Mouse (Mus musculus) natural killer cell, adult 2 months (primary cell): ENCODE results near the gene Pank1.

Experiments
- DNase-seq, 2 experiments: peaks; one replicate each; pipeline ENCODE4 v3.0.0; 2022; ENCODE audit warnings: low spot score in 2 of 2

Pank1 gene

GRCm38 (mm10) chr19:34879624-34880023 is 369 bp upstream of the Pank1 start:
- DNase-seq: no peak

DNA sequence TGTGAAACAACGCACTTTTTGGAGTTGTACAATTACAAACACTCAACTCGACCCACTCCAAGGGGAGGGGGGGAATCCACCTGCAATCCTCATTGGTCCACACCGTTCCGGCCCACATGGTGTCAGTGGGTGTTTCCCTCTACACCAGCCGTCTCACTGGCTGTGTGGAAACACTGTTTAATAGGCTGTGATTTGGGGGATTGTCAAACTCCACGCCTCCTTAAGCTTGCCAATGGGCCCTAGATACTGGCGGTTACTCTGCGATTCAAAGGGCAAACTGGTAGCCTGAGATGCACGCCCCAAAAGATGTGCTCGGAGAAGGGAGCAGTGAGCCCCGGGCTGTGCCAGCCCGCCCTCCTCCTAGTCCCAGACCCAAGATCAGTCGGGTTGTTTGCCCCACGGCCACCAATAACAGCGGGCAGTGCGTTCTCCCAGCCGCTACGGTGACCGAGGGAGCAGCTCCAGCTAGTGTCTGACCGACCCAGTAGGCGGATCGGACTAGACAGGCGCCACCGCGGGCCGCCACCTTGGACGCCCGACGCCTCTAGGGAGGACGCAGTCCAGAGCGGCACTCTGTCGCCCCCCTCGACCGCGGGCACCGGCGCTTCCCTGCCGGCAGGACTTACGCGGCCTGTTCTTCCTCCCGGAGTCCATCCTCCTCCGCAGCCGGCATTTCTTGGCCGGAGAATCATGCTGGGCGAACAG is 1.2 kb downstream of the Pank1 start:
- peak; percentile 77 to 82 for DNase-seq

DNA sequence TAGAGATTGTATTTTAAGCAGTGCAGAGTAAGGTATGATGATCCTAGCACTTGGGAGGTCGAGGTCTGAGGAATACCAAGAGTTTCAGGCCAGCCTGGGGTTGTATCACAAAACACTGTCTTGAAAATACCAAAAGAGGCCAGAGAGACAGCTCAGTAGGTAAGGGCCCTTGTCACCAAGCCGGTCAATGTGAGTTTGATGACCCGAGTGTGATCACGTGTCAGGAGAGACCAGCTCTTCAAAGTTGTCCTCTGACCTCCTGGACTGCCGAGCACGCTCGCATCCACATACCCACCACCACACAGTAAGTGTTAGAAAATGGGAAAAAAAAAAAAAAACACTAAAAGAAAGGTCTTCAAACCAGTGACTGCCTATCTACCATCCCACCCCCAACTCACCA is 2.6 kb downstream of the Pank1 start:
- DNase-seq: no peak

DNA sequence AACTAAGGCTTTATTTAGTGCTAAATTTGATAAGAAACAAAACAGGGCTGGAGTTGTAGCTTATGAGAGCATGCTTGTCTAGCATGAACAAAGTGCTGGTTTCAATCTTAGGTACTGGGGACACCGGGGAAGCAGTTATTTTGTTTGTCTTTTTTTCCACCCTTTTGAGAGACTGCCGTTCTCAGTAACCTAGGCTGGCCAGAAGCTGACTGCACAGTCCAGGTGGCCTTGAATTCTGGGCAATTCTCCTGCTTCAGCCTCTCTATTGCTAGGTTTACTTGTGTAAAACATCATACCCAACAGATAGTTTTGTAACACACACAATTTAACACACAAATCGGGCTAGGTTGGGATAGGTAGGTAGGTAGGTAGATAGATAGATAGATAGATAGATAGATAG is 9.9 kb downstream of the Pank1 start:
- no peak for DNase-seq

DNA sequence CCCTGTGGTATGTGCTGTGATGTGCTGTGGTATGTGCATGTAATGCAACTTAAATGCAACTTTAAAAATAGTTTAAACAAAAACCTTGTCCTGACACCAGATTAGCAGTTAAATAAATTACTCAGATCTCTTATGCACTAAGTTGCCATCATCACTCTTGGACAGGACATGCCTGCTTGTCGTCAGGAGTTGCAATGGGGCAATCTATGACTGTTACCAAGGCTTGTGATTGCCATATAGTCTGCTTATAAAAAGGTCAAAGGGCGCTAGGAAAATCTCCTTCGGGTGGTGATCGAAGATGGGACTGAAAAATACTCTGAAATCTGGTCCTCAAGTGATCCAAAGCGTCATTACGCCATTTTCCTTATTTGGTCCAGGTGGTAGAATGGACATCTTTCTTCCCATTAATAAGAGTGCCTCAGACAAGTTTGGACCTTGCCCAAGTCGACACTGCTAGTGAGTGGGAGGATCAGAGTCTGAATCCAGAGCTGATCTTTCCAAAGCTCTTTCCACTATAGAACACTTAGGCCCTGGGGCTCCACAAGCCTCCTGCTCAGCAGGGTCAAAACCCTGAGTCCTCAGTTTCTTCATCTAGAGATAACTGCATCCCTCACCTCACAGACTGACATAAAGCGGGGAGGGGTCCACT is 11.0 kb downstream of the Pank1 start:
- no peak for DNase-seq

- no peak for DNase-seq
Measured at GRCm38 (mm10) chr19:34863737-34864136, 15.5 kb downstream of the Pank1 start.

DNA sequence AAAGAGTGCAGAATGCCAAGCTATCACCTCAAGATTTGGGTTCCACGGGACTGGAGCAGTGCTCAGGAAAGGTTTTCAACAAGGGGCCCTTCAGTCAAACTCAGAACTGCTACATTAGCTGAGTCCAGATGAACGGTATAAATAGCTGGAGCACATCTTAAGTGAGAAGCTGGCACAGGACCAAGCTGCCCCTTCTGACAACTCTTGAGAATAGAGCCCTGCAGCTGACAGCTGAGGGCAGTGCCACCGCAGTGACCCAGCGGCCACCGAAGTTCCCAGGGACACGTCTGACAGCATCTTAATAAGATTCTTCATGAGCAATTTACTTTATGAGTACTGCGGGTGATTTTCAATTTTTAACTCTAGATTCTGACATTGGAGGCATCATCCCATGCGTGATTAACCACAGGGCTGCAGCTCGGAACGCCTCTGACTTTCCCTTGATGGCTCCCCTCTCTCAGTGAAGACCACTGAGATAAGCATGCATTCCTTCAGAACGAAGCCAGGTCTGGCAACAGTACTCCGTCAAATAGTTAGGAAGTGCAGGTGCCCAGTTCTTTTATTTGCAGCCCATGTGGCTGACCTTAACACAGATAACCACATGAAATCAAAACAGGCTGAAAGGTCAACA is 23.1 kb downstream of the Pank1 start:
- DNase-seq: no peak

DNA sequence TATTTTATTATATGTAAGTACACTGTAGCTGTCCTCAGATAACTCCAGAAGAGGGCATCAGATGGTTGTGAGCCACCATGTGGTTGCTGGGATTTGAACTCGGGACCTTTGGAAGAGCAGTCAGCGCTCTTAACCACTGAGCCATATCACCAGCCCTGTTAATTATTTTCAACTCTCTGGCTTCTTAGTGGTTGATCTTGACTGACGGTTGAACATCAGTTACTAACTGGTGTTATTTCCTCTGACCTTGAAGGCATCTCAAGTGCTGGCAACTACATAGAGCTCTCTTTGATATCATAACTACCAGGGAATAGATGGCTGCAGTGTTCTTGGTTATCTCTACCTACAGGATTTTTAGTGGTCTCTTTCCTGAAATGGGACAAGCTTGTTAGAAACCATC is 28.1 kb downstream of the Pank1 start:
- no peak for DNase-seq

- no peak for DNase-seq
Measured at GRCm38 (mm10) chr19:34849426-34849825, 29.8 kb downstream of the Pank1 start.

- DNase-seq: no peak
Measured at GRCm38 (mm10) chr19:34848164-34848563, 31.1 kb downstream of the Pank1 start.

DNA sequence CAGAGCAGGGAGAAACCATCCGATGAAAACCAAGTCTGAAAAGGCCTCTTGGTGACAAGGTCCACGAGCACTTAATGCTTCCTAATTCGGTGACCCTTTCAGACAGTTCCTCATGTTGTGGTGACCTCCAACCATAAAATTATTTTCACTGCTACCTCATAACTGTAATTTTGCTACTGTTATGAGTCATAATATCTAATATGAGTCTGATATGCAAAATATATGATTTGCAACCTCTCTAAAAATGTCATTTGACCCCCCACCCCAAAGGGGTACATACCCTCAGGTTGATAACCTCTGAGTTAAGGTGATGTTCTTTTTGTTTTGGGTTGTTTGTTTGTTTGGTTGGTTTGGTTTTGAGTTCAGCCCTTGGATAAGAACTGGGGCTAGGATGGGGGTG is 32.2 kb downstream of the Pank1 start:
- DNase-seq: no peak

GRCm38 (mm10) chr19:34846508-34847038 is 32.7 kb downstream of the Pank1 start:
- peak in 1 of 2 experiments; percentile 13 for DNase-seq

DNA sequence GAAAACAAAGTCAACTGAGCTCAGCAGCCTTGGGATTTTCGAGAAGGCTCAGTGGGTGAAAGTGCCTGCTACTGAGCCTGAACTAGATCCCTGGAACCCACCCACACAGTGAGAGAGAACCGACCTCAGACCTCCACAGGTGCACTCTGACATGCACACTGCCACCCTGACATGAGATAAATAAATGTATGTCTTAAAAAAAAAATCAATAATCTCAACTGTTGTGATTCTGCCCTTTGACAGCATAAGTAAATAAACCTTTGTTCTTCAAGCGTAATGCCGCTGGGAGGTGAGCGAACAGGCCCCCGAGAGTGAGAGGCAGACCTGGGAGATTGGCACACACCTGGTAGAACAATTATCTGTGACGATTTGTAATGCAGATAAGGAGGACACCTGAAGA is 33.2 kb downstream of the Pank1 start:
- DNase-seq: peak in 1 of 2 experiments; percentile 16

- DNase-seq: no peak
Measured at GRCm38 (mm10) chr19:34845331-34845730, 33.9 kb downstream of the Pank1 start.

DNA sequence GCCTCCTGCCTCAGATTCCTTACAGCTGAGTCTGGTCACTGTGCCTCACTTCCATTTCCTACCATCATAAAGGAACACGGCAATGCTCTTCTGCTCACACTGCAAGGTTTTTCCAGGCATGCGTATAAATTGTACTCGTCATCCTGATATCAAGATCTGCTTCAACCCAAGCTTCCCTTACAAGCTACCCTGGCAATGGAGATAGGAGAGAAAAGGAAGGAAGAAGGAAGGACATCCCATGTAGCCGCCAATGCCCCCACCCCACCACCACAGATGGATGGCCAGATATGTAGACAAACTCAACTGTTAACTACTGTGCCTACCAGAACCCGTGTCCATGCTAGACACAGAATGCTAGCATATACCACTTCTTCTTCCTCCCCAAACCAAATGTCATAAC is 34.5 kb downstream of the Pank1 start:
- no peak for DNase-seq

DNA sequence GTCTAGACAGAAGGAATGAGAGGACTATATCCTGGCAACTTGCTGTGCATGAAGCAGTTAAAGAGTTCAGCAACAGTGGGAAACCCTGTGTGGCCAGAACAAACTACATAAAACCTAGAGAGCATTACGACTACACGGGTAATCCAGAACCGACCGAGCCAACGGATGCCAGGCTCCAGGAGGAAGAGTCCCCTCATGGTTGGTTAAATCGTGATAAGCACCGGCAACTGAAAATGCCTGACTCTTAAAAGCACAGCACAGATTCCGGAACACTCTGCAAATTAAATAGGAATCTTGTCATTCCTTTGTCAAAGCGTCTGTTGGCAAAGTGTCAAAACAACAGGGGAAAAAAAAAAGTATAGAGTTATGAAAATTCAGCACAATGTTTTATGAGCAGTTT is 35.2 kb downstream of the Pank1 start:
- no peak for DNase-seq

DNA sequence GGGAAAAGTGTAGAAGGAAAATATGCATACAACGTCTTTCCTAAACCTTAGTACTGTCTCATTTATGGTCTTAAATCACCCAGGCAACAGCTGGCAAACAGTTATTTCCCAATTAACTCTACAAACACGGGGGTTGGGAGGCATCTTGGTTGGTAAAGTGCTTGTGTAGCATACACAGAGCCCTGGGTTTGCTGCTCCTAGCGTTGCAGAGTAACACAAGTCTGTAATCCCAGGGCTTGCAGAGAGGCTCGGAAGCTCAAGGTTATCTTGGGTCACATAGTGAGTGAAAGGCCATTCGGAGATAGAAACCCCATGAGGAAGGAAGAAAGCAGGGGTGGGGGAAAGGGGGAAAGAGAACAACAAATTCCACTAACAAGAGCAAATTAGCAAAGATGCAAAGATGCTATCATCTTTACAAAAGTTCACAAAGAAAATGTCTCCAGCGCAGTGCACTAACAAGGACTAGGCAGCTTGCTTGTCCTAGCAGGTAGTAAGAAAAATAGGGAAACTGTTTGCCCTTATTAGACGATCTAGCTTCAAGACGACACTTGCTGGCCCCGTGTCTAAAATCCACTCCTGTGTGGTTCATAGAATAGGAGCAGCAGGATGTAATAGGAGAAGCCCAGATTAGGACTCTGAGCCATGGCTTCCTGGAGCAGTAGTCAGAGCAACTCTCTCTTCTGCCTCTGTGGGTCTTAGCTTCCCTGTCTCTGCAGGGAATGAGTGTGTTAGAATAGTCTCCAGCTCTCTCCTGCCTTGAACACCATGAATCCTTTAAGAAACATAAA is 37.3 kb downstream of the Pank1 start:
- DNase-seq: no peak

- no peak for DNase-seq
Measured at GRCm38 (mm10) chr19:34838624-34839023, 40.6 kb downstream of the Pank1 start.

DNA sequence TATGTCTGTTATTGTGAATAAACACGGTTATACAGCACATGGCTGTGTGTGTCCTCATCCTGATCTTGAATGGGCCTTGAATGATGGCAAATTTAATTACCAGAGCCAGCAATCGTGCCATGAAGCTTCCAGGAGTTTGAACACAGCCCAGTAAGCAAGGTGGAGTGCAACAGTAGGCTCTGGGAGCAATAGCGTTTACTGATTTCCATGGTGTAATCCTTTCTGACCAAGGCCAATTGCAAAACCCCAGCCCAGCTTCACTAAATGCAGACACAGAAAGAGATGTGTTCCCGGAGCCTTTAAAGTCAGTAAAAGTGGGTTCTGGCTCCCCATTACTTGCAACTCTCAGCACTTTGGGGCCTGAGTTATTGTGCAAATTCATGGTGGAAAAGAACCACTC is 47.6 kb downstream of the Pank1 start:
- no peak for DNase-seq

- DNase-seq: no peak
Measured at GRCm38 (mm10) chr19:34827916-34828635, 51.2 kb downstream of the Pank1 start.

GRCm38 (mm10) chr19:34827444-34827843 is 51.8 kb downstream of the Pank1 start:
- DNase-seq: no peak
